Mouse (Mus musculus) liver, embryonic 14.5 days (tissue): ENCODE results near the gene Nt5c1a. TPM values are rescaled to one million over a fixed set of nuclear protein-coding genes. Genes with fewer than 3 reads are reported as not detected.

Experiments used
- ATAC-seq: fragments of 200-750 bp; cut with Nextera tagmentation; 2 replicates; pipeline ENCODE4 v1.8.0; 2017; ENCODE audit warnings: moderate number of reproducible peaks, mild to moderate bottlenecking, moderate library complexity; ENCODE audit not compliant: insufficient read depth
- DNase-seq, 3 experiments: peaks; one replicate each; pipeline ENCODE4 v3.0.0-alpha.2; 2012 to 2013; ENCODE audit warnings: low read depth in 3 of 3, low spot score in 3 of 3
- H3K27ac ChIP-seq: fragments of 300-500 bp; sonication (generic); 2 replicates; pipeline ENCODE4 v1.5.1; 2014; ENCODE audit warnings: moderate library complexity, mild to moderate bottlenecking, control low read depth, inconsistent platforms
- H3K27me3 ChIP-seq: fragments of 300-500 bp; sonication (generic); 2 replicates; pipeline ENCODE4 v1.6.1; 2014; ENCODE audit warnings: mild to moderate bottlenecking, low read length, moderate library complexity; ENCODE audit not compliant: control insufficient read depth, insufficient read depth
- H3K36me3 ChIP-seq: fragments of 300-500 bp; sonication (generic); replicated peaks from 2 replicates; pipeline ENCODE4 v1.6.1; 2014; ENCODE audit warnings: low read depth; ENCODE audit not compliant: control insufficient read depth, insufficient read depth
- H3K4me1 ChIP-seq, 2 experiments: fragments of 200-500 bp in 1 of 2; fragments of 300-500 bp in 1 of 2; sonication (generic) in 1 of 2; replicated peaks; 2 replicates each; pipeline ENCODE4 v1.6.1; 2012 to 2014; ENCODE audit warnings: antibody characterized with exemption in 1 of 2, inconsistent platforms in 1 of 2, low read length in 1 of 2; ENCODE audit not compliant: control insufficient read depth in 2 of 2, insufficient read depth in 2 of 2
- H3K4me2 ChIP-seq: fragments of 300-500 bp; sonication (generic); 2 replicates; pipeline ENCODE4 v1.6.1; 2014; ENCODE audit warnings: low read depth, mild to moderate bottlenecking, control low read depth, moderate library complexity
- H3K4me3 ChIP-seq, 2 experiments: fragments of 200-500 bp in 1 of 2; fragments of 300-500 bp in 1 of 2; sonication (generic) in 1 of 2; 2 replicates each; pipeline ENCODE4 v1.5.1; 2012 to 2014; ENCODE audit warnings: low read depth in 2 of 2, low read length in 2 of 2, mild to moderate bottlenecking in 2 of 2, control low read depth in 1 of 2, inconsistent platforms in 1 of 2, moderate library complexity in 1 of 2; ENCODE audit not compliant: insufficient read depth in 1 of 2
- H3K9ac ChIP-seq: fragments of 300-500 bp; sonication (generic); replicated peaks from 2 replicates; pipeline ENCODE4 v1.6.1; 2014; ENCODE audit warnings: mild to moderate bottlenecking, control low read depth, moderate library complexity
- H3K9me3 ChIP-seq: fragments of 300-500 bp; sonication (generic); 2 replicates; pipeline ENCODE4 v1.6.1; 2016; ENCODE audit warnings: low read length, mixed read lengths; ENCODE audit not compliant: control insufficient read depth
- CTCF ChIP-seq: IDR thresholded peaks from 2 replicates; pipeline ENCODE4 v1.5.1; 2016; ENCODE audit warnings: antibody characterized with exemption, low read depth, control low read depth
- EP300 ChIP-seq: IDR thresholded peaks from 2 replicates; pipeline ENCODE4 v1.6.1; 2016; ENCODE audit warnings: antibody characterized with exemption, low read depth
- WGBS: fragments of 180-500 bp; shearing (Covaris S2); extraction: QIAGEN DNeasy Blood & Tissue Kit; methylation state at CpG from one replicate; pipeline ENCODE4 v1.1.7; 2014; ENCODE audit not compliant: insufficient replicate concordance; 5-methylcytosine and 5-hydroxymethylcytosine counted together
- polyA plus RNA-seq, 2 experiments: library from polyadenylated mRNA; depleted of rRNA in 1 of 2; stranded (reverse) in 1 of 2; unstranded in 1 of 2; fragments of >200 nt; fragmentation: Nextera tagmentation in 1 of 2; extraction: Ambion mirVana in 1 of 2; gene quantifications; 2 replicates each; pipeline versions ENCODE4 v1.2.1 to v1.2.3; 2012 to 2014

Gene Nt5c1a
- polyA plus RNA-seq, 2 experiments = not detected

GRCm38 (mm10) chr4:123228270-123228669 is 27.0 kb downstream of the Nt5c1a start:
- DNase-seq (no peak), ATAC-seq (no peak)
- no peak for TF ChIP-seq EP300
- TF ChIP-seq CTCF = no peak
- no peak overlapping the region for H3K27ac ChIP-seq
- H3K4me3 ChIP-seq = no peak overlapping the region
- H3K9ac ChIP-seq = no peak overlapping the region
- H3K36me3 ChIP-seq = no peaks in the 10 kb centered on the region
- no peak overlapping the region for H3K4me2 ChIP-seq
- H3K27me3 ChIP-seq = peaks cover 9% of the 10 kb centered on the region
- H3K9me3 ChIP-seq = no peaks in the 10 kb centered on the region
- WGBS = 25% methylated on average over 2 of the region's 2 CpGs
- H3K4me1 ChIP-seq = no peaks in the 10 kb centered on the region

GRCm38 (mm10) chr4:123229166-123229565 is 27.9 kb downstream of the Nt5c1a start:
- peaks cover 18% of the 10 kb centered on the region for H3K27me3 ChIP-seq
- H3K4me2 ChIP-seq = no peak overlapping the region
- WGBS = 57% methylated on average over 11 of the region's 11 CpGs
- ATAC-seq (no peak), DNase-seq (no peak)
- no peak overlapping the region for H3K27ac ChIP-seq
- H3K36me3 ChIP-seq = no peaks in the 10 kb centered on the region
- TF ChIP-seq EP300 = no peak
- no peak for TF ChIP-seq CTCF
- H3K9me3 ChIP-seq = no peaks in the 10 kb centered on the region
- no peak overlapping the region for H3K4me3 ChIP-seq
- no peaks in the 10 kb centered on the region for H3K4me1 ChIP-seq
- H3K9ac ChIP-seq = no peak overlapping the region

- ATAC-seq (no peak), DNase-seq (no peak)
- Histone ChIP-seq H3K27ac (no peak overlapping the region), H3K4me3 (no peak overlapping the region), H3K27me3 (peaks cover 23% of the 10 kb centered on the region), H3K9ac (no peak overlapping the region), H3K4me1 (0 out of 4 replicates have a peak, but pooled peaks cover 0 to 2% of the 10 kb centered on the region in 2 experiments), H3K4me2 (no peak overlapping the region), H3K9me3 (no peaks in the 10 kb centered on the region), H3K36me3 (no peaks in the 10 kb centered on the region)
- 25% methylated on average over 3 of the region's 3 CpGs for WGBS
- no peak for TF ChIP-seq CTCF
- TF ChIP-seq EP300 = no peak
Measured at GRCm38 (mm10) chr4:123232841-123233240, 31.5 kb downstream of the Nt5c1a start.

GRCm38 (mm10) chr4:123233492-123234084 is 32.3 kb downstream of the Nt5c1a start, which contains the start of gene Heyl:
Heyl (plus strand) TSS chr4:123233556.
- Histone ChIP-seq H3K4me3 (peak within 1 kb of the TSS; percentile 13 to 37; a peak in 3 of 4 replicates), H3K4me1 (0 out of 4 replicates have a peak, but pooled peaks cover 0 to 2% of the 10 kb centered on the region in 2 experiments), H3K27ac (no peak within 1 kb of the TSS), H3K27me3 (peaks cover 31% of the 10 kb centered on the region), H3K9ac (no peak within 1 kb of the TSS), H3K9me3 (no peaks in the 10 kb centered on the region), H3K4me2 (peak within 1 kb of the TSS; percentile 55), H3K36me3 (no peaks in the 10 kb centered on the region)
- no peak for DNase-seq
- 0 out of 2 replicates have a peak, but pooled peaks have one; percentile 26 for ATAC-seq
- TF ChIP-seq CTCF = no peak
- no peak for TF ChIP-seq EP300
- 4% methylated on average over 50 of the region's 52 CpGs for WGBS

GRCm38 (mm10) chr4:123235835-123236430 is 34.6 kb downstream of the Nt5c1a start:
- Histone ChIP-seq H3K4me3 (no peak overlapping the region), H3K36me3 (no peaks in the 10 kb centered on the region), H3K9ac (no peak overlapping the region), H3K4me2 (no peak overlapping the region), H3K4me1 (0 out of 4 replicates have a peak, but pooled peaks cover 0 to 2% of the 10 kb centered on the region in 2 experiments), H3K27ac (no peak overlapping the region), H3K9me3 (no peaks in the 10 kb centered on the region), H3K27me3 (peaks cover 50% of the 10 kb centered on the region)
- TF ChIP-seq CTCF (no peak), EP300 (no peak)
- 65% methylated on average over 9 of the region's 9 CpGs for WGBS
- DNase-seq = no peak
- no peak for ATAC-seq
